Mouse (Mus musculus) small intestine, adult 2 months (tissue): ENCODE data around the gene Cysrt1. TPM values are rescaled to one million over a fixed set of nuclear protein-coding genes. Genes with fewer than 3 reads are reported as not detected.
"Not testable (repeated sequence)": the region's sequence is repeated elsewhere in the genome, so short reads cannot be mapped to it uniquely, and the experiment has no call there.

Experiments used
- H3K27ac ChIP-seq: fragments of 200-500 bp; 2 replicates; pipeline ENCODE4 v1.5.1; 2012; ENCODE audit warnings: low read depth, low read length, control low read depth, inconsistent platforms; ENCODE audit not compliant: insufficient read depth
- H3K27me3 ChIP-seq: fragments of 200-500 bp; 2 replicates; pipeline ENCODE4 v1.6.1; 2012; ENCODE audit warnings: mild to moderate bottlenecking, moderate library complexity, low read length, inconsistent platforms; ENCODE audit not compliant: control insufficient read depth, insufficient read depth
- H3K36me3 ChIP-seq: fragments of 200-500 bp; 2 replicates; pipeline ENCODE4 v1.6.1; 2012; ENCODE audit warnings: mild to moderate bottlenecking, low read length, control low read depth, inconsistent platforms; ENCODE audit not compliant: control insufficient read depth, insufficient read depth
- H3K4me1 ChIP-seq: fragments of 200-500 bp; 2 replicates; pipeline ENCODE4 v1.6.1; 2012; ENCODE audit warnings: low read length, inconsistent platforms, mixed read lengths; ENCODE audit not compliant: control insufficient read depth, insufficient read depth, insufficient read length
- H3K4me3 ChIP-seq: fragments of 200-500 bp; 2 replicates; pipeline ENCODE4 v1.5.1; 2012; ENCODE audit warnings: low read depth, mild to moderate bottlenecking, control low read depth, inconsistent platforms, low read length, moderate library complexity
- CTCF ChIP-seq: fragments of 200-500 bp; IDR thresholded peaks from 2 replicates; pipeline ENCODE4 v1.5.1; 2012; ENCODE audit warnings: low read depth, mild to moderate bottlenecking, control low read depth, inconsistent platforms, low read length, moderate library complexity, mixed read lengths; ENCODE audit not compliant: insufficient replicate concordance, insufficient read length; ENCODE audit errors: extremely low read depth
- POLR2A ChIP-seq: fragments of 200-500 bp; IDR thresholded peaks from 2 replicates; pipeline ENCODE4 v1.6.1; 2012; ENCODE audit warnings: low read depth, mild to moderate bottlenecking, control low read depth, inconsistent platforms, low read length, moderate library complexity
- whole genome bisulfite sequencing: fragments of 180-500 bp; shearing (Covaris S2); methylation state at CpG from one replicate; pipeline ENCODE4 v1.1.7; 2018; 5-methylcytosine and 5-hydroxymethylcytosine counted together
- polyA plus RNA-seq: library from polyadenylated mRNA; depleted of rRNA; stranded (reverse); fragments of >200 nt; gene quantifications from 2 replicates; pipeline ENCODE4 v1.2.3, GENCODE M21; 2012

The Cysrt1 gene
- polyA plus RNA-seq, 1 experiment, result 1.7 TPM

- H3K4me3 ChIP-seq, result peak overlapping the region; percentile 80
- peaks cover 6% of the 10 kb centered on the region; the same call in 1 of the 2 replicates for H3K4me1 ChIP-seq
- peak overlapping the region; percentile 98 for H3K27ac ChIP-seq
- WGBS, result 14% methylated on average over 12 of the region's 12 CpGs
- TF ChIP-seq CTCF (no peak), POLR2A (no peak)
- no peaks in the 10 kb centered on the region for H3K27me3 ChIP-seq
- H3K36me3 ChIP-seq, result peaks cover 9% of the 10 kb centered on the region; the same call in 1 of the 2 replicates
These were observed 21.5 kb upstream of the Cysrt1 start for GRCm38 (mm10) chr2:25263623-25264285.

DNA sequence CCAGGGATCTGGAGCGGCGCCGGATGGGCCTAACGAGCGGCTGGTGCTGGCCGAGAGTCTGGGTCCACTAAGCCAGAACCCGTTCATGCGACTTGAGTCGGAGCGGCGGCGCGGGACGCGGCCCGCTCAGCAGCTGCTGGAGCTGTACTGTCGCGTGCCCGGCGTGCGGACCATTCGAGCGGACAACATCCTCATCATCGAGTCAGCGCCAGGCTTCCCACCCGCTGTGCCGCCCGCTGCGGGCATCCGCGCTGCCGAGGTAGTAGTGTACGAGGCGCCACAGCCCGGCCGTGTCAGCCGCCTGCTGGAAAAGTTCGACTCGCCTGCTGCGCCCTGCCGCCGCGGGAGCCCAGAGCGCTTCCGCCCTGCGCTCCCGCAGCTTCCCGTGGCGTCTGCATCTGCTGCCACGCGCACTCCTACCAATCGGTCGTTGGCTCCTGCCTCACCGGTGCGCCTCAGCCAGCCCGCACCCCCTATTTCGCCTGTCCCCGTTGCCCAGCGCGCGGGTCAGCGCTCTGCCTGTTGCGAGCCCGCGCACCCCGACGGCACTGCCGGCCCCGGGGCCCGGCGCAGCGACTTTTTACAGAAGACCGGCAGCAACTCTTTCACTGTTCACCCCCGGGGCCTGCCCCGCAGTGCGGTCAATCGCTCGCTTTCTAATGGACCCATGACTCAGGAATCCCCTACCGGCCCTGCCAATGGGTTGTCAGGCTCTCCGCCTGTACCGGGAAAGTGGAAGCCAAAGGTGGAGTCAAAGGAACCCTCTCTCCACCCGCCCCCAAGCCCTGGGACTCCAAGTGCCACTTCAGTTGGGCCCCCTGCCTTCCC lies 20.8 kb upstream of the Cysrt1 start:
- Histone ChIP-seq H3K4me1 (peaks cover 4% of the 10 kb centered on the region; the same call in 1 of the 2 replicates), H3K27me3 (no peaks in the 10 kb centered on the region), H3K4me3 (peak overlapping the region; percentile 80), H3K27ac (peak overlapping the region; percentile 98), H3K36me3 (peaks cover 3% of the 10 kb centered on the region; the same call in 1 of the 2 replicates)
- TF ChIP-seq POLR2A, result no peak
- no peak for TF ChIP-seq CTCF
- under 1% methylated on average over 82 of the region's 82 CpGs for WGBS

DNA sequence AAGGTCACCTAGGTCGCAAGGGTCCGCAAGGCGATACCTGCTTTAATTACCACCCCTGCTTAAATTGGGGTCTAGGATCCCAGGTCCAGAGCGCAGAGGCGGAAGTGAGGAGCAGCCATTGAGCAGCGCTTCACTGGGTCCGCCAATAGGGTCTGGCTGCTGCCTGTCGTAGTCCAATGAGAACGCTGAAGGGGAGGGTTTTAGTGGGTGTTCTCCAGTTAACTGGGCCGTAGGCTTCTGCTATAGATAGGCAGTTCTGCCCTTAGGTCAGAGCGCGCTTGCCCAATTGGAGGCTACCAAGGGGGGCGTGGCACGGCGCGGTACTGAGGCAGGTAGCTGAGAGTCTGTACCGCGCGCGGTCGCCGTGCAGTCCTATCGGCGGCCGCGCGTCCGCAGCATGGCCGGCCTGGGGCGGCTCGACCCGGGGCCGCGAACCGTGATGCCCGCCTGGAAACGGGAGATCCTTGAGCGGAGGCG lies 20.1 kb upstream of the Cysrt1 start, which contains the start of gene Tprn:
TSS of gene Tprn (plus strand) at position 328 of the 477 bp plus-strand sequence.
- H3K27ac ChIP-seq, result peak within 1 kb of the TSS; percentile 98
- under 1% methylated on average over 39 of the region's 39 CpGs for WGBS

GRCm38 (mm10) chr2:25261870-25262269 lies 19.6 kb upstream of the Cysrt1 start:
- WGBS, result 28% methylated on average over 12 of the region's 12 CpGs
- Histone ChIP-seq H3K27ac (peak overlapping the region; percentile 64), H3K4me3 (peak overlapping the region; percentile 58), H3K4me1 (no peaks in the 10 kb centered on the region; the same call in 1 of the 2 replicates), H3K36me3 (no peaks in the 10 kb centered on the region), H3K27me3 (no peaks in the 10 kb centered on the region)
- TF ChIP-seq CTCF, result no peak
- no peak for TF ChIP-seq POLR2A

More for the DNA sequence above, 20.1 kb upstream of the Cysrt1 start, which contains the start of gene Tprn:
- H3K27me3 ChIP-seq, result no peaks in the 10 kb centered on the region
- peaks cover 2% of the 10 kb centered on the region; the same call in 1 of the 2 replicates for H3K4me1 ChIP-seq
- TF ChIP-seq CTCF (no peak), POLR2A (peak; percentile 99)
- peak within 1 kb of the TSS; percentile 80 for H3K4me3 ChIP-seq
- H3K36me3 ChIP-seq, result no peaks in the 10 kb centered on the region

DNA sequence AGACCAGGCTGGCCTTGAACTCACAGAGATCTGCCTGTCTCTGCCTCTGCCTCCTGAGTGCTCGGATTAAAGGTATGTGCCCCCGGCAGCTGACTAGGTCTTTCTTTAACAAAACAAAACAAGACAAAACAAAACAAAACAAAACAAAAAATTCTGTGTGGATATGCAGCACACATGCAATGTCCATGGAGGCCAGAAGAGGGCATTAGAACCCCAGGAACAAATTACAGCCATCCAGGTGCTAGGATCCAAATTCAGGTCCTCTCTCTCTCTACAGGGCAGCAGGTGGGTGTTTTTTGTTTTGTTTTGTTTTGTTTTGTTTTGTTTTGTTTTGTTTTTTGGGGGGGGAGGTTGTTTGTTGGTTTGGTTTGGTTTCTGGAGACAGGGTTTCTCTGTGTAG lies 16.6 kb upstream of the Cysrt1 start:
- Histone ChIP-seq H3K4me1 (peaks cover 5% of the 10 kb centered on the region), H3K4me3 (no peak overlapping the region), H3K36me3 (no peaks in the 10 kb centered on the region), H3K27ac (no peak overlapping the region), H3K27me3 (no peaks in the 10 kb centered on the region)
- WGBS, result 67% methylated on average over 2 of the region's 2 CpGs
- TF ChIP-seq POLR2A (no peak), CTCF (no peak)

DNA sequence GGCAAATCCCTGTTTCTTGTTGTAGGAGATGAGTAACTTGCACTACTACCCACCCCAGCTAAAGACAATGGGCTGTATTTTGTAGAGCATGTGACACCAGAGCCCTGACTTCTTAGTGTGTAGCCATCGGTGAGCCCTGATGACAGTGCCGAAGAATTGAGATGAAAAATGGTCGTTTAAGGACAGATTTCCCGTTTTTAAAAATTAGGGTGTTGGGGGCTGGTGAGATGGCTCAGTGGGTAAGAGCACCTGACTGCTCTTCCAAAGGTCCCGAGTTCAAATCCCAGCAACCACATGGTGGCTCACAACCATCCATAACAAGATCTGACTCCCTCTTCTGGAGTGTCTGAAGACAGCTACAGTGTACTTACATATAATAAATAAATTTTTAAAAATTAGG lies 15.0 kb upstream of the Cysrt1 start:
- not testable (repeated sequence) for H3K4me3 ChIP-seq, H3K4me1 ChIP-seq, H3K36me3 ChIP-seq, H3K27ac ChIP-seq, H3K27me3 ChIP-seq
- 80% methylated on average over 5 of the region's 5 CpGs for WGBS

DNA sequence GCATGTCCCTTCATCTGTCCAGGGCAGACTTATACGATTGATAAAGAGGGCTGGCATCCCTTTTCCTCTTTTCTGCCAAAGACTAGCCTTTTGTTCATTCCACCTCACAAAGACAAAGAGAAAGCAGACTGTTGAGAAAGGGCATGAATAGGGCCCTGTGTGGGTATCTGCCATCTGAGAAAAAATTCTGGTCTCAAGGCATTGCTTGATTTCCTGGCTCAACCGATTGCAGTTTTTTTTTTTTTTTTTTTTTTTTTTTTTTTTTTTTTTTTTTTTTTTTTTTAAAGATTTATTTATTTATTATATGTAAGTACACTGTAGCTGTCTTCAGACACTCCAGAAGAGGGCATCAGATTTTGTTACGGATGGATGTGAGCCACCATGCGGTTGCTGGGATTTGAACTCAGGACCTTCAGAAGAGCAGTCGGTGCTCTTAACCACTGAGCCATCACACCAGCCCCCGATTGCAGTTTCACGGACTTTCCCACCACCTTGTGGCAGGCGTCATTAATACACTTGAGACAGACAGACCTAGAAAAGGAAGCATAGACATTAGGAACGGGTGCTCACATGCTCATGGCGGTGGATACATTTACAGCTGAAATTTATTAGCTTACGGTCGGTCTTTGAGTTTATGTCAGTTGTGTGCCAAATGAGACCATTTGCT lies 14.3 kb upstream of the Cysrt1 start:
- not testable (repeated sequence) for H3K4me3 ChIP-seq, H3K27ac ChIP-seq, H3K27me3 ChIP-seq, H3K4me1 ChIP-seq, H3K36me3 ChIP-seq
- 22% methylated on average over 12 of the region's 12 CpGs for WGBS
